Mouse (Mus musculus) ES-Bruce4 (cell line): ENCODE measurements around the gene Lrrc8c. TPM values are rescaled to one million over a fixed set of nuclear protein-coding genes. Genes with fewer than 3 reads are reported as not detected.
A peak's percentile ranks its signal among the peaks of the same experiment; 100 is the strongest.

Source experiments
- H3K27ac ChIP-seq: 2 replicates; pipeline ENCODE4 v1.5.1; 2012; ENCODE audit warnings: low read length, inconsistent platforms; ENCODE audit not compliant: insufficient read depth
- H3K27me3 ChIP-seq: 2 replicates; pipeline ENCODE4 v1.6.1; 2012; ENCODE audit warnings: mild to moderate bottlenecking, low read length, inconsistent platforms; ENCODE audit not compliant: control insufficient read depth, poor library complexity, insufficient read depth, severe bottlenecking
- H3K36me3 ChIP-seq: 2 replicates; pipeline ENCODE4 v1.6.1; 2012; ENCODE audit warnings: inconsistent platforms, mild to moderate bottlenecking, low read length, moderate library complexity; ENCODE audit not compliant: control insufficient read depth, poor library complexity, insufficient read depth, severe bottlenecking
- H3K4me1 ChIP-seq: one replicate; pipeline ENCODE4 v1.8.1; 2011; ENCODE audit warnings: low read length; ENCODE audit not compliant: control insufficient read depth, insufficient read depth
- H3K4me3 ChIP-seq: 2 replicates; pipeline ENCODE4 v1.5.1; 2011; ENCODE audit warnings: low read depth, mild to moderate bottlenecking, low read length
- H3K9ac ChIP-seq: 2 replicates; pipeline ENCODE4 v1.6.1; 2012; ENCODE audit warnings: low read depth, mild to moderate bottlenecking, inconsistent platforms; ENCODE audit not compliant: poor library complexity, severe bottlenecking
- H3K9me3 ChIP-seq: replicated peaks from 2 replicates; pipeline ENCODE4 v1.6.1; 2012; ENCODE audit warnings: mild to moderate bottlenecking, low read length, inconsistent platforms; ENCODE audit not compliant: control insufficient read depth, poor library complexity, insufficient read depth, severe bottlenecking
- CTCF ChIP-seq: IDR thresholded peaks from one replicate; pipeline ENCODE4 v1.8.1; 2011; ENCODE audit warnings: low read depth, low read length
- EP300 ChIP-seq: IDR thresholded peaks from 2 replicates; pipeline ENCODE4 v1.6.1; 2011; ENCODE audit warnings: low read depth, low read length; ENCODE audit not compliant: insufficient read depth
- POLR2A ChIP-seq: IDR thresholded peaks from one replicate; pipeline ENCODE4 v1.8.1; 2011; ENCODE audit warnings: low read length; ENCODE audit not compliant: insufficient read depth
- polyA plus RNA-seq: library from polyadenylated mRNA; stranded (reverse); fragments of >200 nt; gene quantifications from 2 replicates; pipeline ENCODE4 v1.2.4, GENCODE M21; 2011; ENCODE audit warnings: low read depth; ENCODE audit not compliant: missing spikeins, insufficient read depth, insufficient read length

Gene Lrrc8c
- polyA plus RNA-seq, 1 experiment = 11.5 TPM

GRCm38 (mm10) chr5:105643276-105643675 lies 124.1 kb downstream of the Lrrc8c start:
- TF ChIP-seq POLR2A (no peak), CTCF (no peak), EP300 (no peak)
- no peaks in the 10 kb centered on the region for H3K4me1 ChIP-seq
- no peak overlapping the region for H3K27ac ChIP-seq
- H3K27me3 ChIP-seq = no peaks in the 10 kb centered on the region
- H3K4me3 ChIP-seq = no peak overlapping the region
- no peaks in the 10 kb centered on the region for H3K9me3 ChIP-seq
- H3K9ac ChIP-seq = no peak overlapping the region
- H3K36me3 ChIP-seq = no peaks in the 10 kb centered on the region

GRCm38 (mm10) chr5:105644195-105644594 lies 125.0 kb downstream of the Lrrc8c start:
- peak; percentile 33 for TF ChIP-seq CTCF
- no peak for TF ChIP-seq EP300

GRCm38 (mm10) chr5:105647094-105647493 lies 127.9 kb downstream of the Lrrc8c start:
- peaks cover 3% of the 10 kb centered on the region for H3K4me1 ChIP-seq
- no peaks in the 10 kb centered on the region for H3K9me3 ChIP-seq
- H3K4me3 ChIP-seq = no peak overlapping the region
- H3K27ac ChIP-seq = no peak overlapping the region
- H3K27me3 ChIP-seq = no peaks in the 10 kb centered on the region
- H3K9ac ChIP-seq = no peak overlapping the region
- TF ChIP-seq EP300 (no peak), CTCF (no peak), POLR2A (no peak)
- no peaks in the 10 kb centered on the region for H3K36me3 ChIP-seq

More at GRCm38 (mm10) chr5:105644195-105644594, 125.0 kb downstream of the Lrrc8c start:
- Histone ChIP-seq H3K4me3 (no peak overlapping the region), H3K27me3 (no peaks in the 10 kb centered on the region), H3K9me3 (no peaks in the 10 kb centered on the region), H3K4me1 (peaks cover 3% of the 10 kb centered on the region), H3K27ac (no peak overlapping the region), H3K36me3 (no peaks in the 10 kb centered on the region), H3K9ac (no peak overlapping the region)

- no peak overlapping the region for H3K4me3 ChIP-seq
- no peaks in the 10 kb centered on the region for H3K27me3 ChIP-seq
- peaks cover 3% of the 10 kb centered on the region for H3K4me1 ChIP-seq
- no peak for TF ChIP-seq CTCF
- TF ChIP-seq EP300 = no peak
- TF ChIP-seq POLR2A = no peak
- H3K9me3 ChIP-seq = no peaks in the 10 kb centered on the region
- H3K27ac ChIP-seq = no peak overlapping the region
- H3K36me3 ChIP-seq = no peaks in the 10 kb centered on the region
- H3K9ac ChIP-seq = no peak overlapping the region
These were observed 129.6 kb downstream of the Lrrc8c start for GRCm38 (mm10) chr5:105648648-105649287.

GRCm38 (mm10) chr5:105649514-105650001 lies 130.4 kb downstream of the Lrrc8c start:
- H3K4me1 ChIP-seq = peaks cover 3% of the 10 kb centered on the region
- H3K27ac ChIP-seq = no peak overlapping the region
- H3K9ac ChIP-seq = no peak overlapping the region
- no peak overlapping the region for H3K4me3 ChIP-seq
- no peak for TF ChIP-seq EP300
- no peak for TF ChIP-seq CTCF
- TF ChIP-seq POLR2A = no peak
- no peaks in the 10 kb centered on the region for H3K27me3 ChIP-seq
- no peaks in the 10 kb centered on the region for H3K36me3 ChIP-seq
- H3K9me3 ChIP-seq = no peaks in the 10 kb centered on the region

GRCm38 (mm10) chr5:105650728-105651479 lies 131.7 kb downstream of the Lrrc8c start:
- H3K4me3 ChIP-seq = no peak overlapping the region
- no peaks in the 10 kb centered on the region for H3K27me3 ChIP-seq
- H3K9me3 ChIP-seq = no peaks in the 10 kb centered on the region
- no peak overlapping the region for H3K9ac ChIP-seq
- TF ChIP-seq POLR2A (no peak), EP300 (no peak), CTCF (no peak)
- no peaks in the 10 kb centered on the region for H3K36me3 ChIP-seq
- peaks cover 3% of the 10 kb centered on the region for H3K4me1 ChIP-seq
- no peak overlapping the region for H3K27ac ChIP-seq
